In the genomic region with DNA sequence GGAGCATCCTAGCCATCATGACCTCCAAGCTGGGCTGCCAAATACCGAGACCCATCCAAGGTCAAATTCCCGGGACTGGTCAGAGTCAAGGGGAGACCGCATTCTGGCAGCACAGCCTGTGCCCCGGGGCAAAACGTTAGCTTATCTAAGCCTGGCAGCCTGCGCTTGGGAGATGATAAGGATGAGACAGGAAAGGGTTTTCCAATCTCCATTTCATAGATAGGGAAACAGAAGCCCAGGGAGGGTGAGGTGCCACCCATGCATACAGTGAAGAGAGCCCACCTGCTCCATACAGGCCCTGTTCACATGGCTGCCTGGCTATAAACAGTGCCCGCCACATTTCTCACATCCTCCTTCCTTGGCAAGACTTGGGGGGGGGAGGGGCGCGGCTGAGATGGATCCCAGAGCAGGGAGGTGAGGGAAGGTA, we compare ENCODE assay signal across 9 mouse cellular contexts. TPM values are rescaled to one million over a fixed set of nuclear protein-coding genes. Genes with fewer than 3 reads are reported as not detected.
A peak's percentile ranks its signal among the peaks of the same experiment; 100 is the strongest.
DNase-seq lines count a peak whose midpoint lies in the region; ATAC-seq lines count a peak whose summit lies in the region.
"Had no signal": no experiment of that assay in that cellular context is flagged by ENCODE, and none has a peak within 500 bp of the region (broad histone marks: within the 10 kb centered on the region; RNA-seq: fewer than 3 reads in every experiment).

No protein-coding gene starts in this region.

- H3K27me3 ChIP-seq in embryonic facial prominence, embryonic 11.5 days (ENCODE audit: control insufficient read depth, insufficient read depth, low read length): peaks cover 8% of the 10 kb centered on the region; the same call in 1 of the 2 replicates
- H3K27me3 ChIP-seq in embryonic facial prominence, embryonic 10.5 days (replicated peaks; ENCODE audit: low read depth, poor library complexity, severe bottlenecking): peaks cover 76% of the 10 kb centered on the region
- H3K27me3 ChIP-seq in kidney, embryonic 16.5 days (ENCODE audit: insufficient read depth, low read length): 0 out of 2 replicates have a peak, but pooled peaks cover 7% of the 10 kb centered on the region

- H3K4me2 ChIP-seq in embryonic facial prominence, embryonic 11.5 days (ENCODE audit: low read depth, low read length): no peak overlapping the region
- H3K4me2 ChIP-seq in kidney, embryonic 16.5 days (replicated peaks; ENCODE audit: low read depth, low read length): no peak overlapping the region

- H3K27ac ChIP-seq in embryonic facial prominence, embryonic 11.5 days (replicated peaks; ENCODE audit: low read depth, low read length): 0 out of 2 replicates have a peak overlapping the region, but pooled peaks have one; percentile 49
- no peak overlapping the region for H3K27ac ChIP-seq in embryonic facial prominence, embryonic 10.5 days (replicated peaks)
- H3K27ac ChIP-seq in kidney, embryonic 16.5 days (ENCODE audit: low read length): peak overlapping the region; percentile 61; the same call in 1 of the 2 replicates

- H3K9me3 ChIP-seq in embryonic facial prominence, embryonic 11.5 days (replicated peaks; ENCODE audit: control insufficient read depth, low read length): no peaks in the 10 kb centered on the region
- no peaks in the 10 kb centered on the region for H3K9me3 ChIP-seq in embryonic facial prominence, embryonic 10.5 days
- H3K9me3 ChIP-seq in kidney, embryonic 16.5 days (ENCODE audit: low read length): no peaks in the 10 kb centered on the region

- DNase-seq in embryonic facial prominence, embryonic 11.5 days (ENCODE audit: low spot score): no peak
- no peak for DNase-seq in embryonic facial prominence, embryonic 10.5 days (ENCODE audit: low spot score)
- DNase-seq in adrenal gland, postnatal 10 days: peak; percentile 64
- peak; percentile 70 for DNase-seq in heart, adult 8-10 months (ENCODE audit: low spot score)
- DNase-seq in lung, postnatal 25 days (ENCODE audit: low spot score): peak; percentile 80
- DNase-seq in adipocyte (ENCODE audit: low spot score): no peak
- DNase-seq in right cerebral cortex, postnatal 10 days (ENCODE audit: low spot score in 2 of 2): no peak

- peaks cover 23% of the 10 kb centered on the region for H3K4me1 ChIP-seq in embryonic facial prominence, embryonic 11.5 days (ENCODE audit: control insufficient read depth, insufficient read depth, low read length)
- peaks cover 79% of the 10 kb centered on the region for H3K4me1 ChIP-seq in embryonic facial prominence, embryonic 10.5 days
- peaks cover 46% of the 10 kb centered on the region for H3K4me1 ChIP-seq in kidney, embryonic 16.5 days (ENCODE audit: insufficient read depth, low read length)

- H3K36me3 ChIP-seq in embryonic facial prominence, embryonic 11.5 days (replicated peaks; ENCODE audit: control insufficient read depth, insufficient read depth, low read depth, low read length): no peaks in the 10 kb centered on the region
- no peaks in the 10 kb centered on the region for H3K36me3 ChIP-seq in embryonic facial prominence, embryonic 10.5 days (replicated peaks)
- no peaks in the 10 kb centered on the region for H3K36me3 ChIP-seq in kidney, embryonic 16.5 days (ENCODE audit: insufficient read depth, low read length)

- H3K9ac ChIP-seq in embryonic facial prominence, embryonic 11.5 days (replicated peaks; ENCODE audit: low read length): no peak overlapping the region
- no peak overlapping the region for H3K9ac ChIP-seq in kidney, embryonic 16.5 days (replicated peaks; ENCODE audit: low read length)

- no peak for ATAC-seq in embryonic facial prominence, embryonic 11.5 days (replicated peaks; ENCODE audit: insufficient number of reproducible peaks, low FRiP score, low TSS enrichment, low read depth)
- no peak for ATAC-seq in kidney, embryonic 16.5 days (ENCODE audit: low FRiP score, low TSS enrichment)

- H3K4me3 ChIP-seq in embryonic facial prominence, embryonic 11.5 days (ENCODE audit: low read depth, low read length): no peak overlapping the region
- H3K4me3 ChIP-seq in embryonic facial prominence, embryonic 10.5 days: no peak overlapping the region
- no peak overlapping the region for H3K4me3 ChIP-seq in kidney, embryonic 16.5 days (ENCODE audit: low read length)

- 31% methylated on average over 9 of the region's 9 CpGs for WGBS in embryonic facial prominence, embryonic 11.5 days
- 48% methylated on average over 9 of the region's 9 CpGs for WGBS in embryonic facial prominence, embryonic 10.5 days
- 50% methylated on average over 9 of the region's 9 CpGs for WGBS in kidney, embryonic 16.5 days

RNA-seq across cellular contexts. Expression of a gene that starts 32.6 kb away (rescaled TPM):
- 1.9 and 2.1 TPM in 2 replicates for polyA plus RNA-seq in embryonic facial prominence, embryonic 11.5 days (2014; fragmentation: Nextera tagmentation; extraction: Ambion mirVana)
- 1.7 and 2.3 TPM in 2 replicates for polyA plus RNA-seq in embryonic facial prominence, embryonic 10.5 days (2016; fragmentation: Nextera tagmentation; extraction: Ambion mirVana)
- total RNA-seq in adrenal gland, postnatal 10 days (2021): 10 to 100 TPM; 12.0 to 14.3 TPM
- 10 to 100 TPM; 15.1 to 22.1 (median 18.2) TPM for total RNA-seq in heart, adult 8-10 months (2022)
- 3.5 and 4.5 TPM in 2 replicates for polyA plus RNA-seq in kidney, embryonic 16.5 days (2015; fragmentation: Nextera tagmentation; extraction: Ambion mirVana)

RNA-seq across cellular contexts. Expression of a gene that starts 43.8 kb away (rescaled TPM):
- not detected in 2 replicates for polyA plus RNA-seq in embryonic facial prominence, embryonic 11.5 days (2014; fragmentation: Nextera tagmentation; extraction: Ambion mirVana)
- polyA plus RNA-seq in embryonic facial prominence, embryonic 10.5 days (2016; fragmentation: Nextera tagmentation; extraction: Ambion mirVana): 0.30 TPM in 1 of 2 replicates, not detected in the other
- not detected for total RNA-seq in adrenal gland, postnatal 10 days (2021)
- under 1 TPM in 2 of 4 experiments, not detected in 2; 0.24 to 0.57 TPM for total RNA-seq in heart, adult 8-10 months (2022)
- 0.15 and 0.19 TPM in 2 replicates for polyA plus RNA-seq in kidney, embryonic 16.5 days (2015; fragmentation: Nextera tagmentation; extraction: Ambion mirVana)
- total RNA-seq: left cerebral cortex, postnatal 25 days had no signal

RNA-seq across cellular contexts. Expression of a gene that starts 54.9 kb away (rescaled TPM):
- 38.1 and 43.6 TPM in 2 replicates for polyA plus RNA-seq in embryonic facial prominence, embryonic 11.5 days (2014; fragmentation: Nextera tagmentation; extraction: Ambion mirVana)
- polyA plus RNA-seq in embryonic facial prominence, embryonic 10.5 days (2016; fragmentation: Nextera tagmentation; extraction: Ambion mirVana): 49.6 and 54.9 TPM in 2 replicates
- total RNA-seq in adrenal gland, postnatal 10 days (2021): 10 to 100 TPM; 48.9 to 56.5 TPM
- total RNA-seq in heart, adult 8-10 months (2022): 10 to 100 TPM; 62.8 to 66.2 (median 63.3) TPM
- 56.7 and 60.1 TPM in 2 replicates for polyA plus RNA-seq in kidney, embryonic 16.5 days (2015; fragmentation: Nextera tagmentation; extraction: Ambion mirVana)

RNA-seq across cellular contexts. Expression of a gene that starts 55.1 kb away (rescaled TPM):
- 4.3 and 6.6 TPM in 2 replicates for polyA plus RNA-seq in embryonic facial prominence, embryonic 11.5 days (2014; fragmentation: Nextera tagmentation; extraction: Ambion mirVana)
- polyA plus RNA-seq in embryonic facial prominence, embryonic 10.5 days (2016; fragmentation: Nextera tagmentation; extraction: Ambion mirVana): 4.6 and 5.2 TPM in 2 replicates
- 1 to 10 TPM; 8.0 to 8.3 TPM for total RNA-seq in adrenal gland, postnatal 10 days (2021)
- 1 to 10 TPM; 3.5 to 5.2 (median 4.4) TPM for total RNA-seq in heart, adult 8-10 months (2022)
- polyA plus RNA-seq in kidney, embryonic 16.5 days (2015; fragmentation: Nextera tagmentation; extraction: Ambion mirVana): 17.4 and 18.2 TPM in 2 replicates

Comparison
In these comparisons a context has a peak if more than half of its experiments do, and no peak if none do; other contexts are left out.
1. DNase-seq: peak in adrenal gland, postnatal 10 days (single experiment), heart, adult 8-10 months (single experiment) and lung, postnatal 25 days (single experiment); none in embryonic facial prominence, embryonic 11.5 days (single experiment), embryonic facial prominence, embryonic 10.5 days (single experiment), adipocyte (single experiment) and right cerebral cortex, postnatal 10 days (0 of 2).